Mouse (Mus musculus) intestine, embryonic 16.5 days (tissue): Measurements from ENCODE around the gene Pla2g15. TPM values are rescaled to one million over a fixed set of nuclear protein-coding genes. Genes with fewer than 3 reads are reported as not detected.

Source experiments
- ATAC-seq: fragments of 200-750 bp; cut with Nextera tagmentation; 2 replicates; pipeline ENCODE4 v1.8.0; 2017; ENCODE audit warnings: moderate TSS enrichment, moderate library complexity
- H3K27ac ChIP-seq: fragments of 300-500 bp; sonication (generic); 2 replicates; pipeline ENCODE4 v1.5.1; 2014; ENCODE audit warnings: mild to moderate bottlenecking, low read length
- H3K27me3 ChIP-seq: fragments of 300-500 bp; sonication (generic); replicated peaks from 2 replicates; pipeline ENCODE4 v1.6.1; 2014; ENCODE audit warnings: low read length, control low read depth, mixed read lengths; ENCODE audit not compliant: control insufficient read depth, insufficient read depth
- H3K36me3 ChIP-seq: fragments of 300-500 bp; sonication (generic); 2 replicates; pipeline ENCODE4 v1.6.1; 2014; ENCODE audit warnings: low read length, control low read depth; ENCODE audit not compliant: control insufficient read depth, insufficient read depth
- H3K4me1 ChIP-seq: fragments of 300-500 bp; sonication (generic); 2 replicates; pipeline ENCODE4 v1.6.1; 2014; ENCODE audit warnings: low read length, control low read depth, mixed read lengths; ENCODE audit not compliant: control insufficient read depth, insufficient read depth
- H3K4me2 ChIP-seq: fragments of 300-500 bp; sonication (generic); 2 replicates; pipeline ENCODE4 v1.6.1; 2014; ENCODE audit warnings: low read depth, low read length, control low read depth
- H3K4me3 ChIP-seq: fragments of 300-500 bp; sonication (generic); 2 replicates; pipeline ENCODE4 v1.5.1; 2014; ENCODE audit warnings: mild to moderate bottlenecking, low read length
- H3K9ac ChIP-seq: fragments of 300-500 bp; sonication (generic); 2 replicates; pipeline ENCODE4 v1.6.1; 2014; ENCODE audit warnings: low read depth, low read length
- H3K9me3 ChIP-seq: fragments of 300-500 bp; sonication (generic); 2 replicates; pipeline ENCODE4 v1.6.1; 2016; ENCODE audit warnings: low read length, control low read depth; ENCODE audit not compliant: control insufficient read depth
- WGBS: fragments of 180-500 bp; shearing (Covaris S2); extraction: QIAGEN DNeasy Blood & Tissue Kit; methylation state at CpG from one replicate; pipeline ENCODE4 v1.1.7; 2014; 5-methylcytosine and 5-hydroxymethylcytosine counted together
- polyA plus RNA-seq: library from polyadenylated mRNA; unstranded; fragments of >200 nt; fragmentation: Nextera tagmentation; extraction: Ambion mirVana; gene quantifications from 2 replicates; pipeline ENCODE4 v1.2.1, GENCODE M21; 2015

Pla2g15 gene
- polyA plus RNA-seq, 1 experiment from 2014 or later = 10.7 TPM

GRCm38 (mm10) chr8:106157419-106157818 lies 7.2 kb downstream of the Pla2g15 start:
- no peak overlapping the region for H3K9ac ChIP-seq
- no peaks in the 10 kb centered on the region for H3K4me1 ChIP-seq
- H3K36me3 ChIP-seq = 0 out of 2 replicates have a peak, but pooled peaks cover 7% of the 10 kb centered on the region

GRCm38 (mm10) chr8:106158381-106158780 lies 8.2 kb downstream of the Pla2g15 start:
- Histone ChIP-seq H3K4me3 (no peak overlapping the region), H3K4me2 (no peak overlapping the region), H3K9ac (no peak overlapping the region), H3K9me3 (no peaks in the 10 kb centered on the region), H3K27me3 (no peaks in the 10 kb centered on the region), H3K27ac (no peak overlapping the region), H3K36me3 (0 out of 2 replicates have a peak, but pooled peaks cover 11% of the 10 kb centered on the region), H3K4me1 (no peaks in the 10 kb centered on the region)
- no peak for ATAC-seq
- 91% methylated on average over 10 of the region's 10 CpGs for WGBS

More at GRCm38 (mm10) chr8:106157419-106157818, 7.2 kb downstream of the Pla2g15 start:
- no peak overlapping the region for H3K4me2 ChIP-seq
- no peak for ATAC-seq
- no peak overlapping the region for H3K4me3 ChIP-seq
- 77% methylated on average over 1 of the region's 1 CpGs for WGBS
- no peaks in the 10 kb centered on the region for H3K9me3 ChIP-seq
- no peaks in the 10 kb centered on the region for H3K27me3 ChIP-seq
- H3K27ac ChIP-seq = no peak overlapping the region

DNA sequence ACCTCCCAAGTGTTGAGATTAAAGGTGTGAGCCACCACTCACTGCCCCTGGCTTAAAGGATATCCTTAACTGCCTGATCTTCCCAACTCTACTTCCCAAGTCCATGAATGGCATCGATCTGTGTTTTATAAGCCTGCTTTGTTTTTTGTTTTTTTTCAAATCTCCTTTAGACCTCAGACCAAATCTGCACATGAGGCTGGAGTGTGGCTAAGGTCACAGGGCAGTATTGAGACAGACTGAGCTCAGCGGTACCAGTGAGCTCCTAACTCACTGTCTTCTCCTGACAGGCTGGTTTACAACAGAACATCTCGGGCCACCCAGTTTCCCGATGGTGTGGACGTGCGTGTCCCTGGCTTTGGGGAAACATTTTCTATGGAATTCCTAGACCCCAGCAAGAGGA lies 9.7 kb downstream of the Pla2g15 start:
- H3K9ac ChIP-seq = no peak overlapping the region
- 85% methylated on average over 6 of the region's 6 CpGs for WGBS
- H3K4me2 ChIP-seq = no peak overlapping the region
- H3K4me1 ChIP-seq = no peaks in the 10 kb centered on the region
- H3K27me3 ChIP-seq = no peaks in the 10 kb centered on the region
- no peaks in the 10 kb centered on the region for H3K9me3 ChIP-seq
- no peak for ATAC-seq
- no peak overlapping the region for H3K4me3 ChIP-seq
- no peak overlapping the region for H3K27ac ChIP-seq
- peaks cover 11% of the 10 kb centered on the region; the same call in 1 of the 2 replicates for H3K36me3 ChIP-seq

GRCm38 (mm10) chr8:106163251-106163650 lies 13.1 kb downstream of the Pla2g15 start:
- Histone ChIP-seq H3K9me3 (no peaks in the 10 kb centered on the region), H3K9ac (no peak overlapping the region), H3K4me3 (no peak overlapping the region), H3K27ac (no peak overlapping the region), H3K4me1 (0 out of 2 replicates have a peak, but pooled peaks cover 2% of the 10 kb centered on the region), H3K36me3 (peaks cover 11% of the 10 kb centered on the region; the same call in 1 of the 2 replicates), H3K27me3 (no peaks in the 10 kb centered on the region), H3K4me2 (no peak overlapping the region)
- 91% methylated on average over 9 of the region's 9 CpGs for WGBS
- ATAC-seq = no peak

GRCm38 (mm10) chr8:106165460-106165859 lies 15.3 kb downstream of the Pla2g15 start:
- ATAC-seq = no peak

GRCm38 (mm10) chr8:106168356-106169016 lies 18.3 kb downstream of the Pla2g15 start, which contains the start of gene Slc7a6:
TSS of gene Slc7a6 (plus strand) at chr8:106168857.
- H3K4me1 ChIP-seq = peaks cover 6% of the 10 kb centered on the region; the same call in 1 of the 2 replicates
- H3K4me2 ChIP-seq = peak within 1 kb of the TSS; percentile 94
- under 1% methylated on average over 46 of the region's 59 CpGs for WGBS
- peak; percentile 88 for ATAC-seq
- no peaks in the 10 kb centered on the region; the same call in 1 of the 2 replicates for H3K36me3 ChIP-seq
- no peaks in the 10 kb centered on the region for H3K27me3 ChIP-seq
- peak within 1 kb of the TSS; percentile 86 for H3K9ac ChIP-seq
- H3K4me3 ChIP-seq = peak within 1 kb of the TSS; percentile 82
- no peaks in the 10 kb centered on the region for H3K9me3 ChIP-seq
- peak within 1 kb of the TSS; percentile 72 for H3K27ac ChIP-seq

More at GRCm38 (mm10) chr8:106165460-106165859, 15.3 kb downstream of the Pla2g15 start:
- no peaks in the 10 kb centered on the region for H3K9me3 ChIP-seq
- no peaks in the 10 kb centered on the region for H3K27me3 ChIP-seq
- peaks cover 11% of the 10 kb centered on the region; the same call in 1 of the 2 replicates for H3K36me3 ChIP-seq
- 40% methylated on average over 4 of the region's 4 CpGs for WGBS
- no peak overlapping the region for H3K27ac ChIP-seq
- H3K4me2 ChIP-seq = no peak overlapping the region
- no peak overlapping the region for H3K4me3 ChIP-seq
- H3K4me1 ChIP-seq = peaks cover 6% of the 10 kb centered on the region; the same call in 1 of the 2 replicates
- no peak overlapping the region for H3K9ac ChIP-seq

DNA sequence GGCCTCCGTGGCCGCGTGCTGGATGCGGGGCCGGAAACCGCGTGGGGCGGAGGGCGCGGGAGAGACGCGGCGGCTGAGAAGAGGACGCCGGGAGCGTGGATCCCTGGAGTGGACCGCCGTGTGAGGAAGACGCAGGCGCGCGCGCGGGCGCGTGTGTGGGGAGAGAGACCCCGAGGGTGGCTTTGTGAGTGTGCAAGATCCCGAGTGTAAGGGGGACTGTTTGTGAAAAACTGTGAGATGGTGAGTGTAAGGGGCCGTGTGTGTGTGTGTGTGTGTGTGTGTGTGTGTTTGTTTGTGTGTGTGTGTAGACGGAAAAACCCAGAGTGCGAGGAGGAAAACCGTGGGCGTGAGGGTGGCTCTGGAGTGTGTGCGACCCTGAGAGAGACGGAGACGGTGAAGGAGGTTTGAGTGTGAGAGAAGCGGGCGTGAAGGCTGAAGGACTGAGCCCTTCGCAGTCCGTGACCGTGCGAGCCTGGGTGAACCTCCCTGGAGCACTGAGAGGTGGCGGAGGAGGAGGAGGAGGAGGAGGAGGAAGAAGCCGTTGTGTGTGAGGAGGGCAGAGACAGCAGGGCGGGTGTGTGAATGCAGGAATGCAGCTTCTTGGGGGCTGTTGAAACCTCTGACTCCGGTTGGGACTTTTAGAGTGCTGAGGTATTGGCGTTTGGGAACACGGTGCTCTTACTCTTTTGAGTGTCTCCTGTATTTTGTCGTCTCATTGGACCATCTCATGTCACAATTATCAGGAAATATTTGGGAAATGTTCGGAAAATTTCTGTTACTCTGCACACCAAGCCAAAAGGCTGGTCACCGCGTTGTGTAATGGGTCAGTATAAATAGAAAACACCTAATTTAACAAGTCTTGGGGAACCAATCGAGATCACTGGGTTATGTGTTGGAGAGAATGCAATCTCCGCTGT lies 19.1 kb downstream of the Pla2g15 start:
- ATAC-seq = peak; percentile 73
- H3K27ac ChIP-seq = peak overlapping the region; percentile 72
- peaks cover 6% of the 10 kb centered on the region; the same call in 1 of the 2 replicates for H3K4me1 ChIP-seq
- H3K4me3 ChIP-seq = peak overlapping the region; percentile 82
- no peaks in the 10 kb centered on the region for H3K27me3 ChIP-seq
- no peaks in the 10 kb centered on the region for H3K9me3 ChIP-seq
- under 1% methylated on average over 54 of the region's 54 CpGs for WGBS
- H3K4me2 ChIP-seq = peak overlapping the region; percentile 94
- peak overlapping the region; percentile 86 for H3K9ac ChIP-seq
- no peaks in the 10 kb centered on the region; the same call in 1 of the 2 replicates for H3K36me3 ChIP-seq

DNA sequence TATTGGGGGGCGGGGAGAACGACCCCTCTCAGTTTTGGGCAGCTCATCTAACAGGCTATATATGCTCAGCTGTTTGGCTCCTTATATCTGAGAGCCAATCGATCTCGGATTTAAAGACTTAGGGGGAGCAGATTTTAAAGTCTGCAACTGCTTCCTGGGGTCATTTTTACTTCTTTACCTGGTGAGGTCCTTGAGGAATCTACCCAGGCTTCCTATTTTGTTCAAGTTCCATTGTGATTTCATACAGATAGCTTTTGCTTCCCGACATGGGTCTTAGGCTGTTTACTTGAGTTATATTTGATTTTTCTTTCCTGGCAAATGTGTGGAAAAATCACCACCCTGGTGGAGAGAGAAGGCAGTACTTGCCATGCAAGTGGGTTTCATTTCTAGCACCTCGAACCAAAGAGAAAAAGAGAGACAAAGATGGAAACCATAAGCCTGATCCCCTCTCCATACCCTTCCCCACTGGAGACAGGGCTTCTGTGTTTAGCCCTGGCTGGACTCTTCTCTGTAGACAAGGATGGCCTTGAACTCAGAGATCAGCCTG lies 19.8 kb downstream of the Pla2g15 start:
- Histone ChIP-seq H3K4me2 (peak overlapping the region; percentile 94), H3K4me3 (peak overlapping the region; percentile 82), H3K36me3 (no peaks in the 10 kb centered on the region), H3K4me1 (peaks cover 6% of the 10 kb centered on the region; the same call in 1 of the 2 replicates), H3K27ac (no peak overlapping the region), H3K27me3 (no peaks in the 10 kb centered on the region), H3K9ac (no peak overlapping the region; the same call in 1 of the 2 replicates), H3K9me3 (no peaks in the 10 kb centered on the region)
- WGBS = 28% methylated on average over 6 of the region's 6 CpGs
- ATAC-seq = no peak

DNA sequence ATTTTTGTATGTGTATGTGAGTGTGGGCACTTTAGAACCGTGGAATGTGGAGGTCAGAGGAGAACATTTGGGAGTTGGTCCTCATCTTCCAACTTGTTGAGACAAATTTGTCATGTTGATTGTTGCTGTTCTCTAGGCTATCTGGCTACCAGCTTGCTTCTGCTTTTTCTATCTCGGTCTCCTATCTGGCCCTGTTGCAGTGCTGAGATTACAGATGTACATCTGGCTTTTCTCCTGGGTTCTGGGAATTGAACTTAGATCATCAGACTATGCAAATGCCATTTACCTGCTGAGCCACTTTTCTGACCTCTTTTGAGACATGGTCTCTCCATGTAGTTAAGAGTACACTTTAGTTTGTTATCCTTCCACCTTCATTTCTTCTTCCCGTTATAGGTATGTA lies 23.4 kb downstream of the Pla2g15 start:
- H3K27ac ChIP-seq = no peak overlapping the region
- H3K36me3 ChIP-seq = no peaks in the 10 kb centered on the region
- no peak overlapping the region for H3K4me2 ChIP-seq
- H3K4me1 ChIP-seq = peaks cover 17% of the 10 kb centered on the region
- no peak overlapping the region for H3K9ac ChIP-seq
- no peaks in the 10 kb centered on the region for H3K27me3 ChIP-seq
- WGBS = 91% methylated on average over 3 of the region's 3 CpGs
- ATAC-seq = no peak
- no peak overlapping the region for H3K4me3 ChIP-seq
- H3K9me3 ChIP-seq = no peaks in the 10 kb centered on the region
